Mouse (Mus musculus): ENCODE data around the gene Ncbp3. TPM values are rescaled to one million over a fixed set of nuclear protein-coding genes. Genes with fewer than 3 reads are reported as not detected.

The Ncbp3 gene
- polyA plus RNA-seq (2015; fragmentation: Nextera tagmentation; extraction: Ambion mirVana) = 9.0 and 13.3 TPM in 2 replicates

DNA sequence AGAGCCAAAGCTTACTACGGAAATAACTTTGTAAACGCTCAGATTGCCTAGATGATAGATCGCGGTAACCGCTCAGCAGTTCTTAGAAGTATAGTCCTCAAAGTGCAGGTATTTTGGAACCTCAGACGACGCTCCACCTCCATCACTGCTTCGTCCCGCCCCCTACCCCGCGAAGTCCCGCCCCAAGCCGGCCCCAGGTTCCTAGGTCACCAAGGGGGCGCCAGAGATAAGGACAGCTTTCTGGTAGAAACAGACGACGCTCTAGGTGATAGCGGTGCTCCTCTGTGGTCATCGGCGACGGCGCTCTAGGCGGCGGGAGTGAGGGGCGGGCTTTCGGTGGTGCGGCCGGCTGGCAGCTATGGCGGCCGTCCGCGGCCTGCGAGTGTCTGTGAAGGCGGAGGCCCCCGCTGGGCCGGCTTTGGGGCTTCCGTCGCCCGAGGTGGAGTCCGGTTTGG is at the start of gene Ncbp3:
TSS of gene Ncbp3 (plus strand) at position 242 of the 455 bp plus-strand sequence.
- peak; percentile 98 for DNase-seq (ENCODE audit: low spot score)

DNA sequence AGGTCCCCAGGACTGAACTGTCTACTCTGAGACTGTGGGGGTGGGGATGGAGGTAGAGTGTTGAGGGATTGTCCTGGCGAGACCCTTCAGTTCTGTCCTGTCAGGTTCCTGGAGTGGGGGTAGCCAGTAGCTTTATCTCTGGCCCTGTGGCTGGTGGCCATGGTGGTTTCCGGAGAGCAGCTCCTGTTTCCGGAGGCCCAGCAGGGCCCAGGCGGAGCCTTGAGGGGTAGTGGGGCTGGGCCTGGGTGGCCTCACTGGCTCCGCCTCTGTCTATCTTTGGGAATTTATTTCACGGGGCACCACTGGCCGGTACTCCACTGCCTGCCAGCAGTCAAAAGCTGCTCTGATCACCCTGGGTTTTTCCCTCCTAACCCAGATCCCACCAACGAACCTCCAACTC is 48.8 kb upstream of the Ncbp3 start, which contains the start of gene P2rx1:
TSS of gene P2rx1 (plus strand) at position 333 of the 400 bp plus-strand sequence.
- no peak for DNase-seq (ENCODE audit: low spot score)

DNA sequence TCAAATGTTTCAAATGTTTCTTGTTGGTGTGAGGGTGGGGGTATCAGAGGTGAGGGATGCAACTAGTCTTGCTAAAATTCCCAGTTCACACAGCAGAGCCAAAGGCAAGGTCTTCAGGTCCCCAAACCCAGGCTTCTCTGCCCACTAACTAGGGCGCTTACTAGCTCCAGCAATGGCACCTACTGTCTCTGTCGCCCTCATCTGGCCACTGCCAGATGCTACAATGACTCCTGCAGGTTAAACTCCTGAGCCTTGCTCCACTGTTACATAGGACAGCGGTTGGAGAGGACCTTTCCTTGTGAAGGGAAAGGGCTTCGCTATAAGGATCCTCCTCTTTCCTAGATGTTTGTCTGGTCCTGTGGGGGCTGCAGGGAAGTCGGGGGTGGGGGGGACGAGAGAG is 46.6 kb upstream of the Ncbp3 start:
- DNase-seq (ENCODE audit: low spot score) = peak; percentile 74

DNA sequence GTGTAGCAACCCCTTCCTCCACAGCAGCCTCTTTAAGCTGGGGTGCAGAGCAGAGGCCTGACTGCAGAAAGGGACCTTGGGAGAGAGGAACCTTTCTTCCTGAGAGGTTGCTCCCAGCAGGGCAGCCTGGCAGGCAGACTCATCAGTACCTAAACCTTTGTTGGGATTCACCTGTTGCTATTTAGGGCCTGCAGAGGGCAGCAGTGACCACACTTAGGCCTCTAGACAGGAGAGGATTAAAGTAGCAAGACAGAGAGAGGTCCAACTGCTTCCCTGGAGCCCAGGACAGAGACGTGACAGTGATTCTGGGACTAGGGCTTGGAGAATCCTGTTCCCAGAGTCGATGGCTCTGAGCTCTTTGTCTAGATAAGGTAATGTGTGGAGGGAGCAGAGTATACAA is 41.2 kb upstream of the Ncbp3 start:
- peak; percentile 82 for DNase-seq (ENCODE audit: low spot score)

DNA sequence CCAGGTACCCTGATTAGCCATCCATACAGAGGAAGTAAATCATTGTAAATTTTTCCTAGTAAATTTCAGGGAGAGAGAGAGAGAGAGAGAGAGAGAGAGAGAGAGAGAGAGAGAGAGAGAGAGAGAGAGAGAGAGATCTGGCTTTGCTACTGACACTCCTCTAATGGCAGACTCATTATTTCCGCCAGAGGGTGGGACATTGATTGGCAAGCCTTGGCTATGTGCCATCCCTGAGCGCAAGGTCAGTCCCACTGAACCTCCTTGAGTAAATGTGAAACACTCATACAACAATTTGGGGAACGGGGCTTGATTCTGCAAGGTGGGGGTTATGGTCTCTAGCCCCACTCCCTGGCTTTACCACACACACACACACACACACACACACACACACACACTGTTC is 40.5 kb upstream of the Ncbp3 start:
- DNase-seq (ENCODE audit: low spot score) = no peak

DNA sequence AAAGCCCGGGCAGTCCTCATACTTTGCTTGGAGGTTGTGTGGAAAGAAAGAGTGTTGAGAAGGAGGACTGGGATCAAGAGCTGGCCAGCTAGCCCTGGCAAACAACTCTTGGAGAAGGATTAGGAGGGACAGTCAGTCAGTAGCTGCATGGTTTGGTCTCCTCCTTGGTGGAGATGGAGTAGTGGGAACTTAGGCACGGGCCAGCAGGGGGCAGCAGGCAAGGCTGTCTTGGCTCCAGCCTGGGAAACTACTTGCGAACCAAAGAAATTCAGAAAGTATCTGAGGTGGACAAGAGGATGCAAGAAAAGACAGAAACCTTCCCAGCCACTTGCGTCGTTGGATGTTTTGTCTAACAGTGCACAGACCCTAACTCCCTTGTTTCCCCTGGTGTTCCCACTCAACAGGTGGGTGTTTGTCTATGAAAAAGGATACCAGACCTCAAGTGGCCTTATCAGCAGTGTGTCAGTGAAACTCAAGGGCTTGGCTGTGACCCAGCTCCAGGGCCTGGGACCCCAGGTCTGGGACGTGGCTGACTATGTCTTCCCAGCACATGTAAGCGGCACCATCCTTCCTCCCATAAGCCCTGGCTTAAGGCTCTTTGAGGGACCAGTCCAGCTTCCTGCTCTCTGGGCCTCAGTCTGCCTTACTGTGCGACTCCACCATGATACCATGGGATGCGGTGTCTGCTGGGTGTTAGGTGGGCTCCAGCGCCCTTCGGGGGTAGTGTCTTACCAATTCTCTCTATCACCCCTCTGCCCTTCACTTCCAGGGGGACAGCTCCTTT is 39.7 kb upstream of the Ncbp3 start:
- DNase-seq (ENCODE audit: low spot score) = peak; percentile 74

DNA sequence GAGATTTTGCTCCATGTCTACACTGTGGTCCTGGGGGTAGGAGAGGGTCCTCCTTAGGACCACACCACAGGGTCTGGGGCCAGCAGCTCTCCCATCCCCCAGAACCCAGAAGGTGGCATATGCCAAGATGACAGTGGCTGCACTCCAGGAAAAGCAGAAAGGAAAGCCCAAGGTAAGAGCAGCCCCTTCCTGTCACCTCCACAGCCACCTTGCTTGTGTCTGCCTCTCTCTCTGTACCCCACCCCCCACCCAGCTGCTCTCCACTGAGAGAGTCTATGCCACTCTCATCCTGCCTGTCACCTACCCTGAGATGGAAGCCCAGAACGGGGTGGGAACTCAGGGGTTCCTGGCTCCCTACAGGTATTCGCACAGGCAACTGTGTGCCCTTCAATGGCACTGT is 38.8 kb upstream of the Ncbp3 start:
- peak; percentile 77 for DNase-seq (ENCODE audit: low spot score)

DNA sequence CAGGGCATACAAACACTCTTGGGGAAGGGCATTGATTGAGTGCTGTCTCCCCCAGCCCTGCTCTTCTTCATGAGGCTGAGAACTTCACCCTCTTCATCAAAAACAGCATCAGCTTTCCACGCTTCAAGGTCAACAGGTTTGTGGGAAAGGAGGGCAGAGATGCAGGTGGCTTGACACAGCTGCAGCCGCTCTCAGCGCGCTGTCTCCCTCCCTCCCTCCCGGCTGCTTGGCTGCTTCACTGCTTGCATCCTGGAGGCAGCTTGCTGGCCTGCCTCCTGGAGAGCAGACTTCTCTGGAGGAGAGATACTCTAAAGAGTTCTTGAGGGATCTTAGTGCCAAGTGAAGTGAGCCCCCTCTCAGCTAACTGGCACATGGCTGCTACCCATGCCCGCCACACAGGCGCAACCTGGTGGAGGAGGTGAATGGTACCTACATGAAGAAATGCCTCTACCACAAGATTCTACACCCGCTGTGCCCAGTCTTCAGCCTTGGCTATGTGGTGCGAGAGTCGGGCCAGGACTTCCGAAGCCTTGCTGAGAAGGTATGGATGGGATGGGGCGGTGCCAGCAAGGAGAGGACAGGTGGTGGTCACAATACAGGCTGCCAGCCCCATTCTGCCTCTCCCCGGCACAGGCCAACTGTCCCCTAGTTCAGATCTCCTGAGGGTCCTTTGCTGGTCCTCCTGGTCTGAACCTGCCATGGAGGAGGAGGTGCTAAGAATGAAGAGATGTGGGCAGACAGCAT is 37.9 kb upstream of the Ncbp3 start:
- peak; percentile 83 for DNase-seq (ENCODE audit: low spot score)

DNA sequence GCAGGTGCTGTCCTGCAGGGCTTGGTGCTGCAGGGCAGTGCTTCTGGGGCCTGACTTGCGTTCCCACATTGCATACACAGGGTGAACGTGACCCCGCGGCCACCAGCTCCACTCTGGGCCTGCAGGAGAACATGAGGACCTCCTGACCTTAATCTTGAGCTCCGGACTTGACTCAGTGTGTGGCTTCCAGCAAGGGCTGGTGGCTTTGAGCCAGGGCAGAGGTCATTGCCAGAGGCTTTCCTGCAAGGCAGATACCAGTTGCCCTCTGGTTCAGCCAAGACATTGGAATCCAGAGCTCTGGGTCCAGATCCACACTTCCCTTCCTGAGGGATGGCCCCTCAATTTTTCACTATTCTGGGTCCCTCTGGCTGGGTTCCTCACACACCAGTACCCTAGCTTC is 33.6 kb upstream of the Ncbp3 start:
- DNase-seq (ENCODE audit: low spot score) = no peak

DNA sequence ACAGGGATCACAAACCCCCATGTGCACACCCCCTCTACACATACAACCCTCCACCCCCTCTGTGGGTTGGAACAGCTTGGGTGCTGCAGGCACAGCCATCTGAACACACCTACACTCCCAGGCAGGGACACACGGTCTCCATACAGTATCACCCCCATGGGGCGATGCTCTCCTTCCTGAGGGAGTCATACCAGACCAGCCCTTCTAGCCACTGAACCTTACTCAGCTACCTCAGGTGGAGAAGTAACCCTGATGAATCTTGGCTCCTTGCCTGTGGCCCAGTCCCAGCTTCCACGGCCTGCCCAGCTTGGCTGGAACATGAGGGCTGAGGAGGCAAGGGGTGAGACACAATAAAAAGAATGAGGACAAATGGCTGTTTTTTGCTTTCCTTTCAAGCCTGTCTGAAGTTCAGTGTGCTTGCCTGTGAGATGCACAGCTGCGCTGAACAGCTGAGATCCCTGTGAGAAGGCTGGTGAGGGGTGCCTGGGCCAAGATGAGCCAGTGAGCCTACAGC is 32.7 kb upstream of the Ncbp3 start:
- DNase-seq (ENCODE audit: low spot score) = peak; percentile 78

DNA sequence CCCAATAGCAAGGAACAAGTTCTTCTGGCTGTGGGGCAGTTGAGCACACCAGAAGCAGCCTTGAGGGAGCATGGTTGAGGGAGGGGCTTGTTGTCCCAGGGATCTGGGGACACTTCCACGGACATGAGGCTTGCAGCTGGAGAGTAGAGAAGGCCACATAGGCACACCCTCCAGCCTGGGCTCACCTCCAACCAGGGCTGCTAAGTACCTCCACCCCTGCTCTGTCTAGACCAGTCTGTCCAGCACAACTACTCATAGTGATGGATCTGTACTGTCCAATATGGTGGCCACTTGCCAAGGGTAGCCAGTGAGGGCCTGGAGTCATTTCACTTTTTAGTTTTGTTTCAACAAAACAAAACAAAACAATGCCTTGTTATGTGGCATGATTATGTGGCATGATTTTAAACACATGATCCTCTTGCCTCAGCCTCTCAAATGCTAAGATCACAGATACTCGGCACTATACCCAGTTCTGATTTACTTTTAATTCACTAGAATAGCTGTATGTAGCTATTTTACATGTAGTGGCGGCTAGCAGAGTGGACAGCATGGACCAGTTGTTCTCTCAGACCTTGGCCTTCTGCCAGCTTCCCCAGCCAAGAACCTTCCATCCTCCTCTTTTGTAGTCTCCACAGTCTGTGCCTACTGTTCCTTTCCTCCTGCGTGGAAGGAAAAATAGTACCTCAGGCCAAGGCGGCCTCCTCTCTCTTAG is 32.0 kb upstream of the Ncbp3 start:
- no peak for DNase-seq (ENCODE audit: low spot score)

DNA sequence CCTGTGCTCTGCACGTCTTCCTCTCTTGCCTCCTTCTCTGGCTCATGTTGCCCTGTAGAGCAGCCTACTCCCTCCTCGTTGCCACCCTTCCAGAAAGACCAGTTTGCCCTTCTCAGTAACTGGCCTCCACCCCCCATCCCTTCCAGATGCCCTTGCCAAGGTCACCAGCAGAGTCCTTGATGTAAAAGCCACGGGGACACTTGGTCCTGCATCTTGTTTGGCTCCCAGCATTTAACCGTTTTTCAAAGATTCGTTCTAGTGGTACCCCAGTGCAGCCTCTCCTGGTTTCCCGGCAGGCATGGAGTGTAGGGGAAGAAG is 31.5 kb upstream of the Ncbp3 start:
- DNase-seq (ENCODE audit: low spot score) = no peak

DNA sequence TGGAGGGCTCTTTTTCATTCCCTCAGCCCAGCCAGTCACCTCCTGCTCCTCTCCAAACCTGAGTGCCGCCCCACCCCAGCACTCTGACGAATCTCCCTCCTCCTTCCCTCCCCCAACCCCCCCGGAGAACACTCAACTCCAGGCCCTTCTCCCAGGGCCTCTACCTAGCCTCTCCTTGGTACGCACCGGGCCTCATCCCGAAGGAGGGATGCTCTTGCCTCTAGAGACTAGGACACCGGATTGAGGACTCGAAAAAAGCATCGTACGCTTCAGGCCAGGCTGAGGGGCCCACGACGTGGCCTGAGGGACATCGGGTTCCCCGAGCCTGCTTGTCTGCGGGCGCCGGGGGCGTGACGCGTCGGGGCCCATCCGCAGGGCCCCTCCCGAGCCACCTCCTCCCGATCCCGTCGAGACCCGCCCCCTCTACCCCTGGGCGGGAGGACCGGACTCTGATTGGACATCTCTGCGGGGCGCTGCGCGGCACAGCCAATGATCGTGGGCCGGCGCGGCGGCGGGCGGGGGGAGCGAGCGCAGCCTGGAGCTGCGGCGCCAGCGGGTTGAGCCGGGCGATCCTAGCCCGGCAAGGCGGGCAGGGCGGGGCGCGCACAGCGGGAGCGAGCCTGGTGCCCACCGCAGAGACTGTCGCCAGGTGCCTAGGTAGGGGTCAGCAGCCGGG is 29.0 kb upstream of the Ncbp3 start, which contains the start of gene Camkk1:
TSS of gene Camkk1 (plus strand) at position 538 of the 676 bp plus-strand sequence.
- peak; percentile 95 for DNase-seq (ENCODE audit: low spot score)

DNA sequence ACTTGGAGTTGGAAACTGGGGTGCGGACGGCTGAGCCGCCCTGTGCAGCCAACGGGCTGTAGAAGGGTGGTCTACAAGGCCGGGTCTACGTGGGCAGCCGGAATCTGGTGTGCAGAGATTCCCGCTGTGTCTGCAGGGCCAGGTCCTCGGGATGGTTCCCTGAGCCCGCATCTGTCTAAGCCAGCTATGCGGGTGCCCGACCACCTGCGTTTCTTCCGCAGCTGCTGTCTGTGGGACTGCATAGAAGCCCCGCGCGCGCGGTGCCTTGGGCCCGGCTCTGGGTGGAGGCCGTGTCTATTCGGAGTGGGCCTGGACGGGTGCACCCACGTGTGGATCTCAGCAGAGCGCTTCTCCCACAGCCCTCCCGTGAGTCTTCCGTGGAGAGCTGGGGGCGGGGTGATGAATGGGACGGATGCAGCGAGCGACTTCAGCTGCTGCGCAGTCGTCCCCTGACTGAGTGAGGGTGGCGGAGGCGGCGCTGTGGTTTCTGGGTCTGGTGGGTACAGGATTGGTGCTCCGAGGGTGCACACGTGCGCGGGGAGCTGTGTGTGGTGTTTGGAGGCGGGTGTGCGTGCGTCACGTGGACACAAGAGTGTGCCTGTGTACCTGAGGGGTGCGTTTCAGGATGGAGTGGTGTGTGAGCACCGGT is 28.3 kb upstream of the Ncbp3 start:
- DNase-seq (ENCODE audit: low spot score) = peak; percentile 95

DNA sequence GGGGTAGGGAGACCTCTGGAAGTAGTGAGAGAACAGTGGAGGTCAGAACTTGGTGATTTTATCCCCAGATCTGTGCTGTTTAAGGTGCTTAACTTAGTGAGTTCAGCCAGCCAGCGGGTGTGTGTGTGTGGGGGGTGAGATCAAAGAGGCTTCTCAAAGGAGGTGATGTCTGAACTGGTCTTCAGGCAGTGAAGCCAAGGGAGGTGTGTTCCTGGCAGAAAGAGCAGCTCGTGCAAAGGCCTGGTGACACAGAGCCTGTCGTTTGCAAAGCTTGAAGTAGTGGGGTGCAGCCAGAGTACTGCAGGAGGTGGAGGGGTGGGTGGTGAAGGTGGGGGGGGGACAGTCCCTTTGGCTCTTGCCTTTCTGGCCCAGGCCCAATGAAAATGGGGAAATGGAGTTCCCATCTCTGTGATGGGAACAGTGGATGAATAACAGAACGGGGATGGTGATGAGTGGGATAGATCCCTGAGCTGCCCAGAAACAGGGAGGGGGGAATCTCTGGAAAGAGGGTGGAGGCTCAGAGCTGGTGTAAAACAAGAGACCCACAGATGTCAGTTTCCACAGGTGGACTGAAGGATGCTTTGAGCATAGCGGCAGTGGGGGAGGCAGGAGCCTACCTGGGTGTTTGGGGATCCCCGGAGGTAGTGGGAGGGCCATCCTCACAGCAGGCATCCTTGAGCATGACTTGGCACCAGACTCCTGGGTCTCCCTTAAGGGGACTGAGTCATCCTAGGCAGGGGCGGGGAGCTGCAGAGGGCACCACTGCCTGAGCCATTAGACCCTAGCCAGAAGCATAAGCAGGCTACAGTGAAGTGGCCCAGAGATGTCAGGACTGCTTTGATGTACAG is 26.4 kb upstream of the Ncbp3 start:
- DNase-seq (ENCODE audit: low spot score) = no peak

DNA sequence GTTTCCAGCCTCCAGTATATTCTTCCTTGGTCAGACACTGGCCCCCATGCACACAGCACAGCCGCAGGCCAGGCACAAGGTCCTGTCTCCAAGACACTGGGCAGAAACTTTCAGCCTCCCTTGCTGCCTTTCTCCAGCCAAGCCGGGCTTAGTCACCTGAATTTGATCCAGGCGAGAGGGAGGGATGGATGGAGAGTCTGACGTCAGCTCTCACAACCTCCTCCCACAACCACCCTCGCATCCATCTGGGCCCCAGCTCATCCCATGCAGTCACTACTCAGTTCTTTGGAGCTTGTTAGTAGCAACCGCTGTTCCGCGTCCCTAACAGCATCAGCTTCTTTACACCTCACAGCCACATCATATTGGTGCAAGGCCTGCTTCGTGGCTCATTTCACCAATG is 24.5 kb upstream of the Ncbp3 start:
- DNase-seq (ENCODE audit: low spot score) = no peak

DNA sequence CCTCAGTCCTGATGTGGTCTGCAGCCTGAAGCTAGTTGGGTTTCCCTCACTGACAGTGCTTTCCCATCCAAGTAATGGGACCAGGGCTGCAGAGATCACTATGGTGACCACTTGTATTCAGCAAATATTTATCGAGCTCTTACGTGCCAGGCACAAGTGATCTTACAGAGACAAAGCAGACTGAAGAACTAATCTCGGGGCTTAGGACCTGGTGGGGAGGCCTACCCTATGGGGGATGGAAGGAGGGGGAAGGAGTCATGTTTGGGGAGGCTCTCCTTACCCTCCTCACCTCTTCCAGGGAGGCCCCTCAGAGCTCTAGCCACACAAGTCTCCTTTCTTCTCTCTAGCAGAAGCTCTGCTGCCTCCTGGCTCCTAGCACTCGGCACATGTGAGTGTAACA is 23.8 kb upstream of the Ncbp3 start:
- DNase-seq (ENCODE audit: low spot score) = no peak

DNA sequence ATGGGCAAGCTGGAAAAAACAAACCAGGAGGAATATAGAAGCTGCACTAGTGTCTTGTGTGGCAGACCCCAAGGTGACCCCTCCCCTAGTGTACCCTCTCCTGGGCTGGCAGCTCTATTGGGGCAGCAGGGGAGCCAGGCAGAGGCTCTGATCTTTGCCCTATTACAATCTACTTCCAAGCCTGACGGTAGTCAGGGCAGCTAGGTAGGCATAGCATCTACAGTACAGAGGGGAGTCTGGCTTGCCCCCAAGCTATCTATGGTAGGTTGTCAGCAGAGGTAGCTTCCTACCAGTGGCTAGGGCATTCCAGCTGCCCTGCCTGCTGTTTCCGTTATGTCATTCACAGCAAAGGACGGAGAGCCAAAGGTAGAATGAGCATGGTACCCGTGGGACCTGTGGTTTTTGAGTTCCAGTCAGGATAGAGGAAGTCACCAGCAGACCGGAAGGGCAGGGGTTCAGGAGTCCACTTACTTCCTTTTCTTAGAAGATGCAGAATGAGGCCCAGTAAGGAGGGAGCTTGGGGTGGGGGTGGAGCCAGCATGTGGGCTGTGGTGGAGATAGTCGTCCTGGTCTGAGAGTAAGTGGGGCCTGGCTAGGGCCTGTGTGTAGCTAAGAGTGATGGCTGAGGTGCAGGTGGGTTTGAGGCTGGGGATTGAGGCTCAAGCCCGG is 23.2 kb upstream of the Ncbp3 start:
- no peak for DNase-seq (ENCODE audit: low spot score)

DNA sequence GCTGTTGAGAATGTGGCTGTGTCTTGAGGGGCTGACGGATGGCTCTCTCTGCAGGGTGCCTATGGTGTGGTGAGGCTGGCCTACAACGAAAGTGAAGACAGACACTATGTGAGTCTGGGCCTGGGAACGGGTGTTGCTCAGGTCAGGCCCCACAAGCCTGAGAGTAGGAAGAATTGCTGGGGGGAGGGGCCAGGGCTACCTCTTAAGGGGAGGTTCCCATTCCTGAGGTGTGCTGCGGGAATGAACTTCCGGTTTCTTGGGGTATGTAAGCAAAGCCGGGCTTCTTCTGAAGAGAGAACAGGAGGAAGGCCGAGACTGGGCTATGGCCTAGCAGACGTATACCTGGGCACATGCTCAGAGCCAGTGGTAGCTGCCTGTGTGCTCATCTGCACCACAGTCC is 20.6 kb upstream of the Ncbp3 start:
- DNase-seq (ENCODE audit: low spot score) = no peak

All from thymus, postnatal 0 days (tissue).